Mouse (Mus musculus) layer of hippocampus, postnatal 10 days (tissue): ENCODE data around the gene Fbxl21. TPM values are rescaled to one million over a fixed set of nuclear protein-coding genes. Genes with fewer than 3 reads are reported as not detected.

Experiments
- DNase-seq, 2 experiments: peaks; one replicate each; pipeline ENCODE4 v3.0.0; 2021; ENCODE audit warnings: low spot score in 2 of 2
- total RNA-seq, 2 experiments: library from RNA; stranded (reverse); gene quantifications; 2 replicates each; pipeline ENCODE4 v1.2.3; 2021

Fbxl21 gene
- total RNA-seq, 2 experiments from 2014 or later = 3.6 to 5.5 TPM

GRCm38 (mm10) chr13:56578097-56578496 lies 55.8 kb downstream of the Fbxl21 start:
- DNase-seq = no peak

GRCm38 (mm10) chr13:56580450-56580849 lies 58.2 kb downstream of the Fbxl21 start:
- no peak for DNase-seq

GRCm38 (mm10) chr13:56581512-56581911 lies 59.2 kb downstream of the Fbxl21 start:
- no peak for DNase-seq

GRCm38 (mm10) chr13:56581961-56582434 lies 59.7 kb downstream of the Fbxl21 start:
- peak; percentile 27 to 30 for DNase-seq

- DNase-seq = no peak
Measured at GRCm38 (mm10) chr13:56582720-56583119, 60.4 kb downstream of the Fbxl21 start.

- no peak for DNase-seq
Measured at GRCm38 (mm10) chr13:56586046-56586445, 63.8 kb downstream of the Fbxl21 start.

Other genes starting within 250 kb of the Fbxl21 start
- gene Cxcl14, start 225.9 kb upstream of the Fbxl21 start, total RNA-seq = 10 to 100 TPM; 81.4 to 86.1 TPM
- not detected for gene Gm3045, start 95.9 kb upstream of the Fbxl21 start, total RNA-seq
- not detected for gene Slc25a48, start 84.1 kb upstream of the Fbxl21 start, total RNA-seq
- gene Il9, start 40.2 kb upstream of the Fbxl21 start, total RNA-seq = not detected
- gene Lect2, start 26.0 kb downstream of the Fbxl21 start, total RNA-seq = not detected
- 1 to 10 TPM; 3.9 to 4.1 TPM for gene Tgfbi, start 87.1 kb downstream of the Fbxl21 start, total RNA-seq
- 10 to 100 TPM; 29.0 to 32.8 TPM for gene Smad5, start 180.5 kb downstream of the Fbxl21 start, total RNA-seq
- gene Gm45623, start 231.4 kb downstream of the Fbxl21 start, total RNA-seq = under 1 TPM; 0.54 to 0.98 TPM